Mouse (Mus musculus) heart, postnatal 36 days (tissue): ENCODE data around the gene Mmgt1. TPM values are rescaled to one million over a fixed set of nuclear protein-coding genes. Genes with fewer than 3 reads are reported as not detected.

Source experiments
- DNase-seq, 2 experiments: peaks; one replicate each; pipeline ENCODE4 v3.0.0; 2021 to 2022
- intact Hi-C: fragments of 180-260 bp; cut with DNase I; formaldehyde crosslinking; loops from one replicate; pipeline ENCODE4 v1.15.1; 2025
- microRNA-seq, 2 experiments: library from miRNA; unstranded; fragments of <30 nt; microRNA quantifications; one replicate each; pipeline ENCODE4 v1.2.0; 2021; ENCODE audit warnings: borderline number of aligned reads in 2 of 2
- total RNA-seq, 2 experiments: library from RNA; stranded (reverse); gene quantifications; 2 replicates each; pipeline ENCODE4 v1.2.3; 2021

Mmgt1 gene
- 10 to 100 TPM; 30.9 to 31.1 TPM for total RNA-seq

GRCm38 (mm10) chrX:56597887-56598640 is at the start of gene Mmgt1:
Gene Mmgt1 (minus strand): TSS chrX:56598069.
- intact Hi-C loops: loop anchor here (5.0 to 10.0 kb wide), 2 partner anchors 454 to 797 kb away; partner anchors contain the start of genes Htatsf1 and Rbmx

GRCm38 (mm10) chrX:56640066-56640465 is 42.2 kb upstream of the Mmgt1 start:
- no peak for DNase-seq
- intact Hi-C loops: loop anchor here (10.0 kb wide), 1 partner anchor 485 kb away; no protein-coding TSS in a partner anchor

More at GRCm38 (mm10) chrX:56597887-56598640, at the start of gene Mmgt1:
- peak; percentile 86 to 87 for DNase-seq

- no peak for DNase-seq
- intact Hi-C loops: no loop called here
Measured at GRCm38 (mm10) chrX:56636185-56636584, 38.3 kb upstream of the Mmgt1 start.

GRCm38 (mm10) chrX:56615236-56615635 is 17.4 kb upstream of the Mmgt1 start:
- intact Hi-C loops: no loop called here
- DNase-seq: no peak

GRCm38 (mm10) chrX:56610318-56610694 is 12.4 kb upstream of the Mmgt1 start:
- DNase-seq: no peak
- intact Hi-C loops: no loop called here

- DNase-seq: peak; percentile 71 to 73
- intact Hi-C loops: no loop called here
Measured at GRCm38 (mm10) chrX:56609623-56610317, 11.9 kb upstream of the Mmgt1 start, which contains the start of gene Slc9a6. Gene Slc9a6 (plus strand): TSS chrX:56609757.

- DNase-seq: no peak
- intact Hi-C loops: no loop called here
Measured at GRCm38 (mm10) chrX:56609285-56609622, 11.4 kb upstream of the Mmgt1 start.

GRCm38 (mm10) chrX:56607032-56607710 is 9.3 kb upstream of the Mmgt1 start:
- DNase-seq: no peak
- intact Hi-C loops: no loop called here

GRCm38 (mm10) chrX:56606536-56606935 is 8.7 kb upstream of the Mmgt1 start:
- DNase-seq: no peak
- intact Hi-C loops: no loop called here

- intact Hi-C loops: loop anchor here (5.0 to 10.0 kb wide), 2 partner anchors 455 to 797 kb away; partner anchors contain the start of genes Htatsf1 and Rbmx
- DNase-seq: peak in 1 of 2 experiments; percentile 5
Measured at GRCm38 (mm10) chrX:56597219-56597886, 516 bp downstream of the Mmgt1 start.

GRCm38 (mm10) chrX:56578200-56578599 is 19.7 kb downstream of the Mmgt1 start:
- intact Hi-C loops: no loop called here
- DNase-seq: no peak

GRCm38 (mm10) chrX:56572465-56572864 is 25.4 kb downstream of the Mmgt1 start:
- DNase-seq: peak in 1 of 2 experiments; percentile 25
- intact Hi-C loops: loop anchor here (2.0 kb wide), 1 partner anchor 266 kb away; no protein-coding TSS in a partner anchor

- intact Hi-C loops: no loop called here
- no peak for DNase-seq
Measured at GRCm38 (mm10) chrX:56553584-56553983, 44.3 kb downstream of the Mmgt1 start.

- no peak for DNase-seq
- intact Hi-C loops: no loop called here
Measured at GRCm38 (mm10) chrX:56549506-56549905, 48.4 kb downstream of the Mmgt1 start, which contains the start of gene Gm648. Gene Gm648 (minus strand): TSS chrX:56549606.

- peak in 1 of 2 experiments; percentile 4 for DNase-seq
Measured at GRCm38 (mm10) chrX:56537162-56537561, 60.7 kb downstream of the Mmgt1 start.

More at GRCm38 (mm10) chrX:56537162-56537561, 60.7 kb downstream of the Mmgt1 start:
- intact Hi-C loops: no loop called here

Small RNAs within 50 kb of the gene (microRNA-seq; reads per million reads assigned to microRNA genes)
- 2.0 to 2.9 reads per million in 2 experiments for gene Mir5116

Other genes starting within 250 kb of the Mmgt1 start
- not detected for gene Smim10l2a, start 223.5 kb downstream of the Mmgt1 start, total RNA-seq
- under 1 TPM; 0.79 to 0.92 TPM for gene Gm2174, start 150.1 kb downstream of the Mmgt1 start, total RNA-seq
- 1 to 10 TPM; 5.5 to 6.7 TPM for gene Ints6l, start 143.2 kb downstream of the Mmgt1 start, total RNA-seq
- not detected for gene Gm10477, start 73.3 kb downstream of the Mmgt1 start, total RNA-seq
- gene Gm648, start 48.5 kb downstream of the Mmgt1 start, total RNA-seq: not detected
- gene Slc9a6, start 11.7 kb upstream of the Mmgt1 start, total RNA-seq: 10 to 100 TPM; 19.9 to 23.1 TPM
- 100 to 1,000 TPM; 102 to 120 TPM for gene Fhl1, start 133.7 kb upstream of the Mmgt1 start, total RNA-seq
- gene Map7d3, start 224.3 kb upstream of the Mmgt1 start, total RNA-seq: under 1 TPM; 0.41 to 0.67 TPM